Mouse (Mus musculus) erythroblast, embryonic 14.5 days (primary cell): ENCODE measurements at regions not wholly inside any gene's neighbourhood (a gene's known extent, or its start where the extent isn't known, plus 50 kb on each side); places are given as distances from the start of the nearest gene placed in this dataset.

Experiments used
- GATA1 ChIP-seq: IDR thresholded peaks from 2 replicates; pipeline ENCODE4 v1.6.1; 2012; ENCODE audit warnings: low read length, inconsistent platforms, mixed read lengths
- TAL1 ChIP-seq: IDR thresholded peaks from 3 replicates; pipeline ENCODE4 v1.6.1; 2012; ENCODE audit warnings: low read length, inconsistent platforms, mixed read lengths

DNA sequence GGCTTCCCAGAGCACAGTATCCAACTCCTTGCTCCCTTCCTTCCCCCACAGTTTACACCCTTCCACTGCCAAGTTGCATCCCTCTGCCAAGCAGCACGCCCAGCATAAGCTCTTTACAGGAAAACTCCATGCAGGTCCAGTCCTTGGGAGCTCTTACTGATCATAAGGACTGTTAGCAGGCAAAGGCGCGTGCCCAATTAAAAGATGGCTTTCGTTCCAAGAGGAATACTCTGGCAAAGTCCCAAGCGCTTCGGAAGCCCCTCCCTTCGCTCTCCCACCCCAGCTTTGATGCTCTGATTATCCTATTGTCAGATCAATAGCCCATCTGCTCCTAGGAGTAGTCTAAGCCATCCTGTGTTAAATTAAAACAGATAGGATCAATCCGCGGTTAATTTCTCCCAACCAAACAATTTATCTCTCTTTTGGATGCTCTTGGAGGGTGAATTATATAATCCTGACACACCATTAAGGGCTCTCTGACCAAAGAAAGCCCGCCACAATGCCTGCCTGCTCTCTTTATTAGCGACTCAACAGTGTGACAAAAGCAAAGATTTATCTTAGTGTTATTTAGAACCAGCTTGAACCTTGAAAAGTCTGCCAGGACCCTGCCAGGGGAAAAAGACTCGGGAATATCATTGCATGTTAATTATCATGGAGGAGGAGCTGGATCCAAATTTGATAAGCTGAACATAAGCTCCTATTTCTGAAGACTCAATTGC, 312.5 kb downstream of the Gsdmc2 start:
- no peak for TF ChIP-seq GATA1
- no peak for TF ChIP-seq TAL1
